Mouse (Mus musculus) stomach, postnatal 0 days (tissue): ENCODE results near the gene Tnrc18.

ENCODE experiments used
- CTCF ChIP-seq: IDR thresholded peaks from 2 replicates; pipeline ENCODE4 v1.5.1; 2016; ENCODE audit warnings: antibody characterized with exemption, low read depth, mild to moderate bottlenecking, moderate library complexity
- EP300 ChIP-seq: optimal IDR thresholded peaks from 2 replicates; pipeline ENCODE3; 2016; ENCODE audit warnings: antibody characterized with exemption

- TF ChIP-seq CTCF: no peak
- TF ChIP-seq EP300: no peak
These were observed 34.9 kb downstream of the Tnrc18 start for GRCm38 (mm10) chr5:142782459-142783141.
